Mouse (Mus musculus) bone marrow, adult 2 months (tissue): ENCODE data around the gene Serpinb1c. TPM values are rescaled to one million over a fixed set of nuclear protein-coding genes. Genes with fewer than 3 reads are reported as not detected.
"Not testable (repeated sequence)": the region's sequence is repeated elsewhere in the genome, so short reads cannot be mapped to it uniquely, and the experiment has no call there.

Experiments
- H3K27ac ChIP-seq: fragments of 200-500 bp; 2 replicates; pipeline ENCODE4 v1.5.1; 2012; ENCODE audit warnings: low read depth, mild to moderate bottlenecking, control low read depth, inconsistent platforms, low read length; ENCODE audit not compliant: control insufficient read depth, poor library complexity, insufficient read depth
- H3K4me1 ChIP-seq: fragments of 200-500 bp; 2 replicates; pipeline ENCODE4 v1.6.1; 2011; ENCODE audit warnings: low read length; ENCODE audit not compliant: control insufficient read depth, insufficient read depth
- H3K4me3 ChIP-seq: fragments of 200-500 bp; replicated peaks from 2 replicates; pipeline ENCODE3; 2011; ENCODE audit warnings: mild to moderate bottlenecking, low read depth, low read length, control low read depth; ENCODE audit not compliant: control insufficient read depth
- CTCF ChIP-seq: fragments of 200-500 bp; IDR thresholded peaks from 2 replicates; pipeline ENCODE4 v1.5.1; 2011; ENCODE audit warnings: low read length, control low read depth; ENCODE audit not compliant: control insufficient read depth, insufficient read depth
- POLR2A ChIP-seq: fragments of 200-500 bp; IDR thresholded peaks from 2 replicates; pipeline ENCODE4 v1.6.1; 2011; ENCODE audit warnings: low read depth, mild to moderate bottlenecking, control low read depth, low read length, borderline replicate concordance; ENCODE audit not compliant: control insufficient read depth
- WGBS: fragments of 180-500 bp; shearing (Covaris S2); methylation state at CpG from one replicate; pipeline ENCODE4 v1.1.7; 2018; 5-methylcytosine and 5-hydroxymethylcytosine counted together
- polyA plus RNA-seq: library from polyadenylated mRNA; stranded (reverse); fragments of >200 nt; gene quantifications from 2 replicates; pipeline ENCODE4 v1.2.4, GENCODE M21; 2011; ENCODE audit warnings: low replicate concordance; ENCODE audit not compliant: missing spikeins, insufficient read depth, insufficient read length

Serpinb1c gene
- polyA plus RNA-seq, 1 experiment: not detected

- H3K4me1 ChIP-seq: no peaks in the 10 kb centered on the region; the same call in 1 of the 2 replicates
- TF ChIP-seq CTCF: no peak
- no peak for TF ChIP-seq POLR2A
- 59% methylated on average over 5 of the region's 5 CpGs for whole genome bisulfite sequencing
Observed at GRCm38 (mm10) chr13:32868843-32869242, 29.2 kb downstream of the Serpinb1c start.

GRCm38 (mm10) chr13:32868233-32868632, 29.8 kb downstream of the Serpinb1c start:
- not testable (repeated sequence) for H3K27ac ChIP-seq, H3K4me1 ChIP-seq, H3K4me3 ChIP-seq
- 20% methylated on average over 4 of the region's 4 CpGs for WGBS

More at GRCm38 (mm10) chr13:32868843-32869242, 29.2 kb downstream of the Serpinb1c start:
- H3K27ac ChIP-seq: no peak overlapping the region
- H3K4me3 ChIP-seq: no peak overlapping the region

- H3K27ac ChIP-seq: no peak overlapping the region
- WGBS: 55% methylated on average over 2 of the region's 2 CpGs
- TF ChIP-seq POLR2A: no peak
- no peak for TF ChIP-seq CTCF
- H3K4me1 ChIP-seq: no peaks in the 10 kb centered on the region; the same call in 1 of the 2 replicates
- no peak overlapping the region for H3K4me3 ChIP-seq
Observed at GRCm38 (mm10) chr13:32867030-32867429, 31.0 kb downstream of the Serpinb1c start.

- under 1% methylated on average over 9 of the region's 9 CpGs for WGBS
Observed at GRCm38 (mm10) chr13:32866484-32866883, 31.5 kb downstream of the Serpinb1c start.

GRCm38 (mm10) chr13:32865591-32865990, 32.4 kb downstream of the Serpinb1c start:
- TF ChIP-seq POLR2A (no peak), CTCF (peak; percentile 31; the same call in 1 of the 2 replicates)
- 63% methylated on average over 2 of the region's 2 CpGs for WGBS
- Histone ChIP-seq H3K4me3 (no peak overlapping the region), H3K4me1 (no peaks in the 10 kb centered on the region; the same call in 1 of the 2 replicates), H3K27ac (no peak overlapping the region)

More at GRCm38 (mm10) chr13:32866484-32866883, 31.5 kb downstream of the Serpinb1c start:
- no peak overlapping the region for H3K27ac ChIP-seq
- TF ChIP-seq POLR2A (no peak), CTCF (peak; percentile 93)
- no peak overlapping the region for H3K4me3 ChIP-seq
- no peaks in the 10 kb centered on the region; the same call in 1 of the 2 replicates for H3K4me1 ChIP-seq

- H3K4me3 ChIP-seq, H3K4me1 ChIP-seq, H3K27ac ChIP-seq: not testable (repeated sequence)
- WGBS: 55% methylated on average over 3 of the region's 3 CpGs
Observed at GRCm38 (mm10) chr13:32864529-32864928, 33.5 kb downstream of the Serpinb1c start.

GRCm38 (mm10) chr13:32863456-32863855, 34.6 kb downstream of the Serpinb1c start:
- Histone ChIP-seq H3K27ac (no peak overlapping the region), H3K4me1 (no peaks in the 10 kb centered on the region; the same call in 1 of the 2 replicates), H3K4me3 (no peak overlapping the region)
- TF ChIP-seq POLR2A: no peak
- TF ChIP-seq CTCF: no peak

GRCm38 (mm10) chr13:32860821-32861220, 37.2 kb downstream of the Serpinb1c start:
- TF ChIP-seq POLR2A (no peak), CTCF (no peak)
- WGBS: 72% methylated on average over 3 of the region's 3 CpGs
- Histone ChIP-seq H3K4me1 (no peaks in the 10 kb centered on the region), H3K27ac (no peak overlapping the region), H3K4me3 (no peak overlapping the region)

- WGBS: 74% methylated on average over 2 of the region's 2 CpGs
- H3K4me3 ChIP-seq: no peak overlapping the region
- peaks cover 2% of the 10 kb centered on the region for H3K4me1 ChIP-seq
- TF ChIP-seq POLR2A (no peak), CTCF (no peak)
- no peak overlapping the region for H3K27ac ChIP-seq
Observed at GRCm38 (mm10) chr13:32853073-32853472, 44.9 kb downstream of the Serpinb1c start.
